Mouse (Mus musculus) gonadal fat pad, adult 2 months (tissue): ENCODE measurements around the gene Bcl10. TPM values are rescaled to one million over a fixed set of nuclear protein-coding genes. Genes with fewer than 3 reads are reported as not detected.
"Not testable (repeated sequence)": the region's sequence is repeated elsewhere in the genome, so short reads cannot be mapped to it uniquely, and the experiment has no call there.

Source experiments
- DNase-seq: peaks from one replicate; pipeline ENCODE4 v3.0.0-alpha.2; 2012; ENCODE audit warnings: low read depth
- polyA plus RNA-seq: library from polyadenylated mRNA; depleted of rRNA; stranded (reverse); fragments of >200 nt; gene quantifications from 2 replicates; pipeline ENCODE4 v1.2.3, GENCODE M21; 2012; rRNA removed

Bcl10 gene
- polyA plus RNA-seq, 1 experiment, result 11.7 TPM

DNA sequence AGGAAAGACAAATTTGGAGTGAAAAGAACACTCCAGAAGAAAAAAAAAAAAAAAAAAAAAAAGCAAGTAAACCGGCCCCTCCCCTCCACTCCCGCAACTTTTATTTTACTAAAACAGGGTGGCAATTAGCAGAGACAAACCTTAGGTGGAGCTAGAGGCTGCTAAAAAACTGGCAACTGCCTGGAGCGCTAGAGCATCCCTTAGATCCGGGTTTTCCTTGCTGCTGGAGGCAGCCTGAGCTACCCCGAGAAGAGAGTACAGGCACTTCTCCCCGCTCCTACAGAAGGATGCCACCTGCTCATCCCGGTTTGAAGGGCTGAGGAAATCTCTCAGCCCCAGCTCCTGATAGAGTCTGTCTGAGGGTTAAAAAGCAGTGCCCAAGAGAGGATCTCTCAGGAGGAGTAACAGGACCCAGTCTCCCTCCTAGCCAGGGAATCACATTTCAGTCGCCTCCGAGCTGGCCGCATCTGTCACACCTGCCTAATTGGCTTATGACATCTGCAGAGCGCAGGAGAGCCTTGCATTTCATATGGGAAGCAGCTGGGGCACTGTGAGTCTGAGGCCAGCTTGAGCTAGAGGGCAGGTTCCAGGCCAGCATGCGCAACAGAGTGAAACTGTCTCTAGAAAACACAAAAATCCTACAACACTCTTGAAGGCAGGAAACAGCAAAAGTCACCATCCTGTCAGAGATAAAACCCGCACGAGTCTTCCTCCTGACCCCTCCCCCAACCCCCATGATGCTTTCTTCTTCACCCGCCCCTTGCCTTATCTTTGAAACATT lies 27.6 kb downstream of the Bcl10 start:
- DNase-seq, result no peak

- no peak for DNase-seq
These were observed 28.2 kb downstream of the Bcl10 start for GRCm38 (mm10) chr3:145950815-145951130.

DNA sequence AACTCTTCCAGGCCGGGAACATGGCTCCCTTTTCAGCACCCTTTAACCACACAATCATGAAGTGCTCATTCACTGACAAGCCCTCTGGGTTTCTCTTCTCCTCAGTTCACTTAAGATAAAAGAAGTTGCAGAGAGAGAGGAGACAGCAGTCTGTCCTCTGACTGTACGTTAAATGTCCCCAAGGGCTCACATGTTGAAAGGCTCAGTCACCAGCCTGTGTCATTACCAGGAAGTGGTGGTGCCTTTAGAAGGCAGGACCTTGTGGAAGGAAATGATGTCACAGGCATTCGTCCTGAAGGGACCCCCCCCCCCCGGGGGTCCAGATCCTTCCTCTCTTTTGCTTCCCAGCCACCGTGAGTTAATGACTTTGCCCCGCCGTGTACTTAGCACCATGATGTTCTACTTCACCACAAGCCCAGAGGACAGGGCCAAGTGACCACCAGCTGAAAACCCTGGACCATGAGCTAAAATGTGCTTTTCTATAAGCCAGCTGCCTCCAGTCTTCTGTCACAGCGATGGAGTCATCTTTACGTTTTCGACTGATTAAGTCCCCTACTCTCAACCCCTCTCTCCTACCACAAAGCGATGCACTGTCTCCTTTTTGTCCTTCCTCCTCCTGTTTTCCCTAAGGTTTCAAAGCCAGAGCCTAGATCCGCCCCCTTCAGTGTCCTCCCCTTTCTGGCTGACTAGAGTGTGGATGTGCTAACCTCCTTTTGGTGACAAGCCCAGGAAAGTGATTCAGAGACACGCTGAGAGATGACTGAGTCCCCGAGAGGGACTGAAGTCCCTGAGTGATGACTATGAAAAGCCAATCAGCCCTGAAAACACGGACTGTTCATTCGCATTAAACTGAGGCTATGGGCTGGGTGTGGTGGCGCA lies 28.9 kb downstream of the Bcl10 start:
- no peak for DNase-seq

GRCm38 (mm10) chr3:145952945-145953344 lies 30.3 kb downstream of the Bcl10 start:
- no peak for DNase-seq

- no peak for DNase-seq
These were observed 30.8 kb downstream of the Bcl10 start for GRCm38 (mm10) chr3:145953411-145953810.

GRCm38 (mm10) chr3:145959824-145960223 lies 37.2 kb downstream of the Bcl10 start:
- DNase-seq, result no peak

DNA sequence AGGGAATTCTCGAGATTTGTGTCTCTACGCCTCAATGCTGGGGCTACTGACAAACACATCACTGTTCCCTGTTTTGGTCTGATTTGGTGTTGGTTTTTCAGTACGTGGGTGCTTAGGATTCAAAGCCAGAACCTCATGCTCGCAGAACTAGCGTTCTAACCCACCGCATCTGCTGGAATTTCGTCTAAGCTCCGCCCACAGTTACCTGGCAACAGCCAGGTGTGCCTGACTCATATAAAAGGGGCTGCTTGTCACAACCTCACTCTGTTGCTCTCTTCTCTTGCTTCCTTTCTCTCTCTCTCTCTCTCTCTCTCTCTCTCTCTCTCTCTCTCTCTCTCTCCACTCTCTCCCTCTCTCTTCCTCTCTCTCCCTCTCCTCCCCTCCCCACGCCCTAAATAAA lies 39.8 kb downstream of the Bcl10 start:
- DNase-seq, result no peak

GRCm38 (mm10) chr3:145963101-145964017 lies 40.8 kb downstream of the Bcl10 start:
- no peak for DNase-seq

- DNase-seq, result no peak
These were observed 41.4 kb downstream of the Bcl10 start for GRCm38 (mm10) chr3:145964018-145964387.

DNA sequence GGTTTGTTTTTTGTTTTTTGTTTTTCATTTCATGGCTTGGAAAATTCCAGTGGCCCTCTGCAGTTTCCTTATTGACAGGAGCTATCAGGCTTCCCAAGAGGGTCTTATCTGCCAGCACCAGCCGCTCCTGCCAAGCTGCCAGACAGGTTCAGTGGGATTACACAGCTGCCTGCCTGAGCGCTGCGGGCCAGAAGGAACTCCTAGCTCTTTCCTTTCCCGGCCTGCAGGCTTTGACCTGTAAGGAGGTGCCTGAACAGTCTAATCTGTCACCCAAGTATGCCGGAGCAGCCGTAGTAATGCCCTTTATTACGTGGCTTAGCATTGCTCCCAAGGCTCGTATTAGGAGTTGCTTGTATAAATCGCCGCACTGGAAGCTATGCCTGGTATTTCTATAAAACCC lies 41.9 kb downstream of the Bcl10 start:
- no peak for DNase-seq

DNA sequence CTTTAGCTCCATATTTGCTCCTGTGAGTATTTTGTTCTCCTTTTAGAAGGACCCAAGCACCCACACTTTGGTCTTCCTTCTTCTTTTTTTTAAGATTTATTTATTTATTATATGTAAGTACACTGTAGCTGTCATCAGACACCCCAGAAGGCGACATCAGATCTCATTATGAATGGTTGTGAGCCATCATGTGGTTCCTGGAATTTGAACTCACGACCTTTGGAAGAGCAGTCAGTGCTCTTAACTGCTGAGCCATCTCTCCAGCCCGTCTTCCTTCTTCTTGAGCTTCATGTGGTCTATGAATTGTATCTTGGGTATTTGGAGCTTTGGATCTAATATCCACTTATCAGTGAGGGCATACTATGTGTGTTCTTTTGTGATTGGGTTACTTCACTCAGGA lies 43.0 kb downstream of the Bcl10 start:
- DNase-seq, result not testable (repeated sequence)

DNA sequence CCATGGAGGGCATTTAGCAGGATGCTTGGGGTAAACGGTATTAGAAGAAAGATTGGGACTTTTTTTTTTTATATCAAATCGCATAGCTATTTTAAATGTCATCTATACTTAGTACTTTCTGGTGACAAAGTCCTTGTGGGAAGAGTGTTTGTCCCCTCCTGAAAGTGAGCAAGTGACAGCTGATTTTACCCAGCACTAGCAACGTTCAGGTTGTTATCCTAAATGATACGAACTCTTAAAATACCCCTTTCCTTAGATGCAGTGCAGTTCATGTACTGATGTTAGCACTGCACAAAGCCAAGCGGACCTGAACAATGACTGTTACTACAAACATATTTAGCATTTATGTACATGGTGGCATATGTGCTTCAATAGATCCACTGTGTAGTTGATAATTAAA lies 44.2 kb downstream of the Bcl10 start:
- no peak for DNase-seq

- DNase-seq, result no peak
These were observed 46.5 kb downstream of the Bcl10 start for GRCm38 (mm10) chr3:145969031-145969501.

GRCm38 (mm10) chr3:145971501-145971900 lies 48.9 kb downstream of the Bcl10 start:
- DNase-seq, result no peak

GRCm38 (mm10) chr3:145974986-145975385 lies 52.4 kb downstream of the Bcl10 start:
- DNase-seq, result no peak

Other genes with a start within 250 kb of the Bcl10 start
- gene Ddah1, start 164.1 kb upstream of the Bcl10 start, polyA plus RNA-seq, result 12.0 and 13.3 TPM in 2 replicates
- 6.7 and 8.8 TPM in 2 replicates for gene 2410004B18Rik, start 15.2 kb downstream of the Bcl10 start, polyA plus RNA-seq
- 6.7 and 7.8 TPM in 2 replicates for gene Syde2, start 65.1 kb downstream of the Bcl10 start, polyA plus RNA-seq
- 1.4 and 2.2 TPM in 2 replicates for gene Wdr63, start 185.3 kb downstream of the Bcl10 start, polyA plus RNA-seq
- gene Mcoln3, start 194.6 kb downstream of the Bcl10 start, polyA plus RNA-seq, result 13.5 and 17.7 TPM in 2 replicates
- gene Mcoln2, start 227.0 kb downstream of the Bcl10 start, polyA plus RNA-seq, result 0.41 and 0.47 TPM in 2 replicates